Mouse (Mus musculus) E14TG2a.4 (cell line): Measurements from ENCODE around the gene Zbtb9.

Experiments
- H3K27me3 ChIP-seq: 2 replicates; pipeline ENCODE4 v1.6.1; 2014; ENCODE audit warnings: low read length, control low read depth; ENCODE audit not compliant: insufficient read depth
- H3K36me3 ChIP-seq: 2 replicates; pipeline ENCODE4 v1.6.1; 2014; ENCODE audit warnings: low read length, control low read depth; ENCODE audit not compliant: insufficient read depth
- H3K4me1 ChIP-seq: replicated peaks from 2 replicates; pipeline ENCODE4 v1.6.1; 2014; ENCODE audit warnings: low read depth, low read length, control low read depth
- H3K4me3 ChIP-seq: replicated peaks from 2 replicates; pipeline ENCODE4 v1.5.1; 2014; ENCODE audit warnings: mild to moderate bottlenecking, low read length
- H3K9me3 ChIP-seq: 2 replicates; pipeline ENCODE4 v1.6.1; 2014; ENCODE audit warnings: low read length, control low read depth
- CTCF ChIP-seq: conservative IDR thresholded peaks from 2 replicates; pipeline ENCODE4 v1.5.1; 2014; ENCODE audit warnings: low read length
- NANOG ChIP-seq: IDR thresholded peaks from 2 replicates; pipeline ENCODE4 v1.6.1; 2014; ENCODE audit warnings: borderline replicate concordance, low read length, mixed read lengths
- POU5F1 ChIP-seq: IDR thresholded peaks from 2 replicates; pipeline ENCODE4 v1.6.1; 2014; ENCODE audit warnings: low read length, borderline replicate concordance

The Zbtb9 gene

DNA sequence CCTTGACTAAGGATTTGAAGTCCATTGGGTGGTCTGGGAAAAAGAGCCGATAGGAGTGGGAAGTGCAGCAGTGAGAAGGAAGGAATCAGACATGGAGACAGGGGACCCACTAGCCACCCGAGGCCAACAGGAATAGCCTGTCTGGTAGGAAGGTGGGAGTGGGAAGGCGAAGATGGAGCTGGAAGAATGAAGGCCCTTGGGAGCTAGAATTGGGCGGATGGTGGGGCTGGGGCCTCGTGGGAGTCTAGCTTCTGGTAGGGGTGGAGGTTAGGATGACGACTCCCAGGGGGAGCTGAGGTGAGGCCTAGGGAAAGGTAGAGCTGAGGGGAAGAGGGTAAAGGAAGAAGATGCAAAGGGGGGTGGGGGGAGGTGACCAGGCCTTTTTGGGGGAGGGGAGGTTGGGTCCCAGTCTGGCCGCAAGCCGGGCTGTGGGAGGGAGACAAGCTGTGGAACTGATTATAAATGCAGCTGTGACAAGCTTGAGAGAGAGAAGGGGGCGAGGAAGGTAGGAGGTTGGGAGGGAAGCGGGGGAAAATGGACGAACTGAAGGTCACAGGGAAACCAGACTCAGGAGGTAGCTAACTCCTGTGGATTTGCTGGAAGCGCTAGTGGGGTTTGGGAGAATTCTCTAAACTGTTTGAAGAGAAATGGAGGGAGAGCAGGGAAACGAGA lies 27.0 kb upstream of the Zbtb9 start:
- Histone ChIP-seq H3K4me3 (peak overlapping the region; percentile 76), H3K9me3 (no peaks in the 10 kb centered on the region), H3K4me1 (peaks cover 67% of the 10 kb centered on the region), H3K36me3 (no peaks in the 10 kb centered on the region), H3K27me3 (peaks cover 66% of the 10 kb centered on the region)
- TF ChIP-seq NANOG = no peak
- no peak for TF ChIP-seq POU5F1
- TF ChIP-seq CTCF = no peak

DNA sequence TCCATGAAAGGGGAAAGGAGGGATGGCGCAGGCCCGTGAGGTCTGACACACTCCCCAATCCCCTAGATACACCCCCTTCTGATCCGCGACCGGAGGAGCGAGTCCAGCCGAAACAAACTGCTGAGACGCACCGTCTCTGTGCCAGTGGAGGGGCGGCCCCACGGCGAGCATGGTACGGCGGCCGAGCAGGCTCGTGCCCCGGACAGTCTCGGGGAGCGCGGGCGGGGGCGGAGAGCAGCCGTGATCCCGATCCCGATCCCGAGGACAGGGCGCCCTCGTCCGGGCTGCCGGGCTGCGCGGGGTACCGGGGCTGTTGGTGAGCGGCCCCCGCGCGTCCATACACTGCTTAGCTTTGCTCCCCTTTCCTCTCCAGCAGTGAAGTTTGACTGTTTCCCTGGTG lies 26.4 kb upstream of the Zbtb9 start:
- H3K27me3 ChIP-seq = peaks cover 67% of the 10 kb centered on the region
- H3K4me1 ChIP-seq = peaks cover 70% of the 10 kb centered on the region
- H3K36me3 ChIP-seq = no peaks in the 10 kb centered on the region
- TF ChIP-seq CTCF (no peak), NANOG (no peak), POU5F1 (no peak)
- H3K4me3 ChIP-seq = peak overlapping the region; percentile 76
- no peaks in the 10 kb centered on the region for H3K9me3 ChIP-seq

DNA sequence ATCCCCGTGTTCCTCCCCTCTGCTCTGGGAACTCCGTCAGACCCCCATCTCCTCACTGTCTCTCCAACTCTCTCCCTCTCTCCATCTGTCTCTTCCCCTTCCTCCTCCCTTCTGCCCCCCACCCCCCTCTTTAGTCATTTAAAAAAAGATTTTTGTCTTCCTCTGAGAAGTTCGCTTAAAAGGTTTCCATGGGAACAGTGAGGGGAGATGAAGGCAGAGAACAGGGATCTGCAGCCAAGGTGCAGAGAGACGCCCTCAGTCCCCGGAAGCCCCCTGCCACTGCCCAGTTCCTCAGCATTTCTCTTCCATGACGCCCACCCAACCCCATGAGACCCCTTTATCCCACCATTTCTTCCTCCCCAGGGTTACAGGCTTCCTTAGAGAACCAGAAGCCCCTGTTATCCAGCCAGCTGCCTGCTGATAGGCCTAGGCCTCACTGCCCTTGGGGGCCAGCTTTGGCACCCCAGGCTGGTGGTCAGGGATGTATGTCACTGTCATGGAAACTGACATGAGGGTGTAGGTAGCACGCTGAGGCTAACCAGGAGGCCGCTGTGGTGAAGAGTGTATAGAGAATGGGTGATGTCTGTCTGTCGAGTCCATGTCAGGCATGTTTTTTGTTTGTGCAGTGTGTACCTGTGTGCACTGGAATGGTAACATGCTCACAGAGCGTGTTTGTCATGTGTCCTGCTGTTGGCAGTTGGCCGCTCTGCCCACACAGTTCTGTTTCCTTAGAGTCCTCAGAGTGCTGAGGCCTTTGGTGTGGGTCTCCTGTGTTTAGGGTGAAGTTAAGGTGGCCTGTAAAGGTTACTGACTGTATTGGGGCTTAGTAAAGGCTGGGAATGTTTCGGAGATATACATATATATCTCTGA lies 25.5 kb upstream of the Zbtb9 start:
- Histone ChIP-seq H3K27me3 (peaks cover 67% of the 10 kb centered on the region), H3K9me3 (no peaks in the 10 kb centered on the region), H3K4me1 (peaks cover 71% of the 10 kb centered on the region), H3K4me3 (peak overlapping the region; percentile 76), H3K36me3 (no peaks in the 10 kb centered on the region)
- TF ChIP-seq CTCF (no peak), POU5F1 (no peak), NANOG (no peak)

DNA sequence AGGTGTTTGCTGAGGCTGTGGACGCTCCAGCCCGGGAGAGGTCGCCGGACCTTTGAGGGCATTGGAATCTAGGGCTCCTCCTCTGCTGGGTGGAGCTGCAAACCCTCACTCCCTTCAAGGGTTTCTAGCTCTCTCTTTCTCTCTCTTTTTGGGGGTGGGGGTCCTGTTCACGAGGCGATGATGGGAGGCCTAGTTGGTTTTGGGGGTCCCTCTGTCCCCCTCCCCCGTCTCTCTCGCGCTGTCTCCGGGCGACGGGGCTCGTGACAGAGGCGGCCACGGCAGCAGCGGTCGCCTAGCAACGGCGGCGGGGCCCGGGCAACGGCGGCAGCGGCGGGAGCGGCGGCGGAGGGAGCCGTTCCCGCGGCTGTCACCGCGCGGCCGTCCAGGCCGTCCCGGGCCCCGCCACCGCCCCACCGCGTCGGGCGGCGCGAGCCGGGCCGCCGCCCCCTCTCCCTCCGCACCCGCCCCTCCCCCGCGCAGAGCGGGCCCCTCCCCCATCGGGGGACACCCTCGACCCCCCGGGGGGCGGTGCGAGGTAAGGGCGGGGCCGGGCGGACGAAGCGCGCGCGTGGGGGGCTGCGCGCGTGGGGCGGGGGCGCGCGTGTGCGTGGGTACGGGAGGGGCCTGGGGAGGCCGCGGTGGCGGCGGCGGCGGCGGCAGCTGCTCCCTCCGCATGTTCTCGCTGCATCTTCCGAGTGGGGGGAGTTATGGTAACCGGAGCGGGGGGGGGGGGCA lies 24.5 kb upstream of the Zbtb9 start:
- TF ChIP-seq POU5F1 (no peak), NANOG (no peak)
- Histone ChIP-seq H3K36me3 (no peaks in the 10 kb centered on the region), H3K27me3 (peaks cover 73% of the 10 kb centered on the region), H3K9me3 (no peaks in the 10 kb centered on the region), H3K4me1 (peaks cover 81% of the 10 kb centered on the region), H3K4me3 (peak overlapping the region; percentile 74)

DNA sequence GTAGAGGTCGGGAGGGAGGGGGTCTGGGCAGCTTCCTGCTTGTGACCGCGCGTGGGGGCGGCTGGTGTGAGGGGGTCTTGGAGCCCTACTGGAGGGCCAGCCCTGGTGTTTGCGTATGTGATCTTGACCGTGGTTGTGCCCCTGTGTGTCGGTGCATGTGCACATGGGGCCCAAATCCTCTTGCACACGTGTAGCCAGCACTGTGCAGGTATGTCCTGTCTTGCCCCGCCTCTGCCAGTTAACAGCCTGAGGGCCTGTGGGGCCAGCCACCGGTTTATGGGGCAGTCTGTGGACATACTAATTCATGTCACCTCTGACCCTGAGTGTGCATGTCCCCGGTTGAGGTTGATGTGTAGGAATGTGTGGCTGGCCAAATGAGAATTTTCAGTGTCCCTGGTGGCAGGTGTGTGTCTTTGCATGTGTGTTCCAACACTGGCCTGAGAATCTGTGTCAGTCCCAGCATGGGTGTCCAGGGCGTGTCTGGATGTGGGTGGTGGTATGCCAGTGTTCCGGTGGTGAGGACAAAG lies 23.9 kb upstream of the Zbtb9 start:
- no peaks in the 10 kb centered on the region for H3K36me3 ChIP-seq
- TF ChIP-seq NANOG = no peak
- peak; percentile 27 for TF ChIP-seq CTCF
- no peaks in the 10 kb centered on the region for H3K9me3 ChIP-seq
- peaks cover 81% of the 10 kb centered on the region for H3K4me1 ChIP-seq
- H3K27me3 ChIP-seq = peaks cover 71% of the 10 kb centered on the region
- H3K4me3 ChIP-seq = peak overlapping the region; percentile 74

DNA sequence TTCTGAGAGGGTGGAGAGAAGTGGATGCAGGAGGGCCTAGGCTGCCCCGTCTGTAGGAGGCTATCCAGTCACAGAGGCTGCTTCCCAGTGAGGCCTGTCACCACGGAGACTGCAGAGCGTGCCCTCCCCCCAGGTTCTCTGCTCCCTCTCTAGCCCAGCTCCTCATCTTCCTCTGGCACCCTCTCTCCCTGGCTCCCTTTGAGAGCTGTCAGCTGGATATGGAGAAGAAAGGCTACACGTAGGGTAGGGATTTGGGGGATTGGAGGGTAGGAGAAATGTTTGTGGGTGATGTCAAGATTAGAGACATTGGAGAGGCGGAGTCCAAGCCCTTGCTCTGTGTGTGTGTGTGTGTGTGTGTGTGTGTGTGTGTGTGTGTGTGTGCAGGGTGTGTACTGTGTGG lies 23.1 kb upstream of the Zbtb9 start:
- Histone ChIP-seq H3K4me3 (0 out of 2 replicates have a peak overlapping the region, but pooled peaks have one; percentile 74), H3K27me3 (peaks cover 66% of the 10 kb centered on the region), H3K36me3 (peaks cover 2% of the 10 kb centered on the region; the same call in 1 of the 2 replicates), H3K4me1 (peaks cover 75% of the 10 kb centered on the region), H3K9me3 (no peaks in the 10 kb centered on the region)
- no peak for TF ChIP-seq CTCF

DNA sequence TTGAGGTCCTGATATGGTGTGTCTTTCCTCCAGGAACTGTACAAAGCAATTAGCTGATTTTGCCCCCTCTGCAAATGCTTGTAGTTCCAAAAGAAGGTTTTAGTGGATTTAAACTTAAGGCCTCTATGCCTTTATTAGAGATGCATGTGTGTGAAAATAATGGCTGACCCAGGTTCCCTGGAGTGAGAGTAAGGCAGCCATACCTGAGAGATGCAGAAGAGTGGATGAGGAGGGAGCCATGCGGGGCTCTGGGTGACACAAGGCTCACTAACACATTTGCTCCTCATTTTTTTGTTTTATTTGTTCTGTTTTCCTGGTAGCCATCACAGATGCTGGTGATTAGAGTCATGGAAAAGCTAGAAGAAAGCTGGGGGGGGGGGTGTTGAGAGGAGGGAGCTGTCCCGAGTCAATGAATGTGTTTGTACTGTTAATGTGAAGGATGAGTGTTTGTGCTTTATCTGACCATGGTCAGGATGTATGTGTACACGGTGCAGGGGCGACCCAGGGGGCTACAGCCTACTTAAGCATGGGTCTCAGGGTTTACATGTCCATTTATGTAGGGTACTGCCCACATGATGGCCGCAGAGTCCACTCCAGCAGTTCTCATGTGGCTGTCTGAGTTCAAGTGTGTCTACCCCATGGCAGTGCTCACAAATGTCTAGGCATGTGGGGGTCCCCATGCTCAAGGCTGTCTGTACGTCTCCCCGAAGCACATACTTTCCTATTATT lies 22.2 kb upstream of the Zbtb9 start:
- H3K36me3 ChIP-seq = peaks cover 10% of the 10 kb centered on the region
- H3K4me3 ChIP-seq = peak overlapping the region; percentile 66; the same call in 1 of the 2 replicates
- TF ChIP-seq NANOG (no peak), CTCF (no peak), POU5F1 (no peak)
- H3K4me1 ChIP-seq = peaks cover 67% of the 10 kb centered on the region
- H3K27me3 ChIP-seq = peaks cover 61% of the 10 kb centered on the region
- H3K9me3 ChIP-seq = no peaks in the 10 kb centered on the region

DNA sequence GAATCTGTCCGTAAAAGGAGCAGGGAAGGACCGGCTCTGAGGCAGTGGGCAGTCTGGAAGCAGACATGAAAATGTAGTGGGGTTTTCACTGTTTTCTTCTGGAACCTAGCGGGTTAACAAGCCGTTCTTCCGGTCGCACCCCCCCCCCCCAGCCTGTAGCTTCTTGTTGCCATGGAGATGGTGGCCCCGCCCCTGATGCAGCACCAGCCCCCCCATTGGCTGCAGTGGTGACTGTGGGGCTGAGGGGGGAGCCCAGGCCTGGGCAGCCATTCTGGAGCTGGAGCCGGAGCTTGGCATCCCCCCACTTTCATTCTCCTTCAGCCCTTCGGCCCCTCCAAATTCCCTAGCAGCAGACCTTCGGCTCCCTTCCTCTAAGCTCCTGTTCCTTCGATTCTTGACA lies 21.6 kb upstream of the Zbtb9 start:
- TF ChIP-seq POU5F1 (no peak), CTCF (no peak), NANOG (no peak)
- peak overlapping the region; percentile 66; the same call in 1 of the 2 replicates for H3K4me3 ChIP-seq
- peaks cover 62% of the 10 kb centered on the region for H3K4me1 ChIP-seq
- H3K9me3 ChIP-seq = no peaks in the 10 kb centered on the region
- H3K36me3 ChIP-seq = peaks cover 12% of the 10 kb centered on the region
- H3K27me3 ChIP-seq = peaks cover 55% of the 10 kb centered on the region
